Mouse (Mus musculus) thymus, adult 2 months (tissue): ENCODE data around the gene Gpr63.

Experiments
- CTCF ChIP-seq: fragments of 200-500 bp; IDR thresholded peaks from 2 replicates; pipeline ENCODE4 v1.5.1; 2012; ENCODE audit warnings: mild to moderate bottlenecking, control low read depth, low read length, moderate library complexity, borderline replicate concordance; ENCODE audit not compliant: control insufficient read depth, poor library complexity, insufficient read depth; ENCODE audit errors: extremely low read depth
- POLR2A ChIP-seq: fragments of 200-500 bp; IDR thresholded peaks from 2 replicates; pipeline ENCODE4 v1.6.1; 2012; ENCODE audit warnings: mild to moderate bottlenecking, low read length, control low read depth, moderate library complexity; ENCODE audit not compliant: control insufficient read depth, poor library complexity, insufficient read depth; ENCODE audit errors: extremely low read depth

- no peak for TF ChIP-seq CTCF
- no peak for TF ChIP-seq POLR2A
These were observed 12.4 kb downstream of the Gpr63 start for GRCm38 (mm10) chr4:24978589-24978988.
